Mouse (Mus musculus): ENCODE results near the gene Cyp39a1. TPM values are rescaled to one million over a fixed set of nuclear protein-coding genes. Genes with fewer than 3 reads are reported as not detected.

Cyp39a1 gene
- polyA plus RNA-seq, 1 experiment = 2.5 TPM

- Histone ChIP-seq H3K27ac (replicated peaks; ENCODE audit: low read depth, low read length) (no peak overlapping the region), H3K4me3 (ENCODE audit: insufficient read depth, low read depth, low read length) (no peak overlapping the region), H3K4me1 (ENCODE audit: control insufficient read depth, insufficient read depth, insufficient read length, low read length) (no peaks in the 10 kb centered on the region)
Observed at GRCm38 (mm10) chr17:43788222-43788621, 121.0 kb downstream of the Cyp39a1 start.

GRCm38 (mm10) chr17:43789376-43789775 is 122.2 kb downstream of the Cyp39a1 start:
- H3K4me3 ChIP-seq (ENCODE audit: insufficient read depth, low read depth, low read length) = no peak overlapping the region
- H3K4me1 ChIP-seq (ENCODE audit: control insufficient read depth, insufficient read depth, insufficient read length, low read length) = no peaks in the 10 kb centered on the region
- H3K27ac ChIP-seq (replicated peaks; ENCODE audit: low read depth, low read length) = no peak overlapping the region

- no peaks in the 10 kb centered on the region for H3K4me1 ChIP-seq (ENCODE audit: control insufficient read depth, insufficient read depth, insufficient read length, low read length)
- no peak overlapping the region for H3K4me3 ChIP-seq (ENCODE audit: insufficient read depth, low read depth, low read length)
- no peak overlapping the region for H3K27ac ChIP-seq (replicated peaks; ENCODE audit: low read depth, low read length)
Observed at GRCm38 (mm10) chr17:43791751-43792150, 124.5 kb downstream of the Cyp39a1 start.

GRCm38 (mm10) chr17:43794731-43795280 is 127.6 kb downstream of the Cyp39a1 start:
- H3K27ac ChIP-seq (replicated peaks; ENCODE audit: low read depth, low read length) = no peak overlapping the region
- no peak overlapping the region for H3K4me3 ChIP-seq (ENCODE audit: insufficient read depth, low read depth, low read length)
- no peaks in the 10 kb centered on the region for H3K4me1 ChIP-seq (ENCODE audit: control insufficient read depth, insufficient read depth, insufficient read length, low read length)

Other genes with a start within 250 kb of the Cyp39a1 start
- gene Mep1a, start 164.6 kb upstream of the Cyp39a1 start, polyA plus RNA-seq (2012; ENCODE audit: insufficient read depth, insufficient read length, missing spikeins) = not detected in 2 replicates
- not detected in 2 replicates for gene Ankrd66, start 123.8 kb upstream of the Cyp39a1 start, polyA plus RNA-seq (2012; ENCODE audit: insufficient read depth, insufficient read length, missing spikeins)
- 81.7 and 96.8 TPM in 2 replicates for gene Pla2g7, start 99.3 kb upstream of the Cyp39a1 start, polyA plus RNA-seq (2012; ENCODE audit: insufficient read depth, insufficient read length, missing spikeins)
- gene Tdrd6, start 37.1 kb upstream of the Cyp39a1 start, polyA plus RNA-seq (2012; ENCODE audit: insufficient read depth, insufficient read length, missing spikeins) = not detected in 2 replicates
- 0.48 and 1.5 TPM in 2 replicates for gene Slc25a27, start 211 bp upstream of the Cyp39a1 start, polyA plus RNA-seq (2012; ENCODE audit: insufficient read depth, insufficient read length, missing spikeins)
- 1.7 and 2.1 TPM in 2 replicates for gene Rcan2, start 133.9 kb downstream of the Cyp39a1 start, polyA plus RNA-seq (2012; ENCODE audit: insufficient read depth, insufficient read length, missing spikeins)